Mouse (Mus musculus) ES-E14 (cell line): ENCODE data around the gene Morf4l1.

Experiments
- HCFC1 ChIP-seq: IDR thresholded peaks from 2 replicates; pipeline ENCODE4 v1.6.1; 2012; ENCODE audit warnings: low read length, inconsistent platforms, borderline replicate concordance; ENCODE audit not compliant: insufficient read depth
- ZC3H11A ChIP-seq: IDR thresholded peaks from 2 replicates; pipeline ENCODE4 v1.6.1; 2012; ENCODE audit warnings: low read depth, mild to moderate bottlenecking, inconsistent platforms, low read length, borderline replicate concordance

GRCm38 (mm10) chr9:90122246-90122740 is 7.7 kb upstream of the Morf4l1 start:
- TF ChIP-seq HCFC1 (no peak), ZC3H11A (no peak)
